Mouse (Mus musculus): ENCODE data around the gene Elob. TPM values are rescaled to one million over a fixed set of nuclear protein-coding genes. Genes with fewer than 3 reads are reported as not detected.

Gene Elob
- 1,286 and 1,362 TPM in 2 replicates for polyA plus RNA-seq (2015; fragmentation: Nextera tagmentation; extraction: Ambion mirVana)

- peak within 1 kb of the TSS; percentile 90 for H3K9ac ChIP-seq
- peak within 1 kb of the TSS; percentile 95 for H3K27ac ChIP-seq (replicated peaks)
- H3K4me3 ChIP-seq: peak within 1 kb of the TSS; percentile 89
- peak within 1 kb of the TSS; percentile 84 for H3K4me2 ChIP-seq
- no peaks in the 10 kb centered on the region for H3K9me3 ChIP-seq
- H3K4me1 ChIP-seq (replicated peaks): peaks cover 27% of the 10 kb centered on the region
- ATAC-seq (ENCODE audit: low read depth): peak; percentile 95
- WGBS: under 1% methylated on average over 39 of the region's 42 CpGs
- H3K27me3 ChIP-seq: peaks cover 35% of the 10 kb centered on the region
- peaks cover 32% of the 10 kb centered on the region for H3K36me3 ChIP-seq
These were observed at the start of gene Elob for GRCm38 (mm10) chr17:23829064-23829619. Elob (minus strand) TSS chr17:23829136.

GRCm38 (mm10) chr17:23877166-23877565 is 48.2 kb upstream of the Elob start:
- Histone ChIP-seq H3K4me1 (replicated peaks) (no peaks in the 10 kb centered on the region), H3K9me3 (no peaks in the 10 kb centered on the region), H3K27ac (replicated peaks) (peak overlapping the region; percentile 23), H3K4me2 (no peak overlapping the region), H3K9ac (no peak overlapping the region), H3K27me3 (no peaks in the 10 kb centered on the region), H3K36me3 (no peaks in the 10 kb centered on the region), H3K4me3 (no peak overlapping the region)
- peak; percentile 76; the same call in 1 of the 2 replicates for ATAC-seq (ENCODE audit: low read depth)
- 86% methylated on average over 2 of the region's 2 CpGs for WGBS

GRCm38 (mm10) chr17:23876741-23877140 is 47.8 kb upstream of the Elob start:
- Histone ChIP-seq H3K9me3 (no peaks in the 10 kb centered on the region), H3K4me1 (replicated peaks) (no peaks in the 10 kb centered on the region), H3K27me3 (no peaks in the 10 kb centered on the region), H3K4me2 (no peak overlapping the region), H3K27ac (replicated peaks) (peak overlapping the region; percentile 54), H3K36me3 (no peaks in the 10 kb centered on the region), H3K4me3 (no peak overlapping the region), H3K9ac (no peak overlapping the region)
- ATAC-seq (ENCODE audit: low read depth): peak; percentile 91
- WGBS: 49% methylated on average over 3 of the region's 3 CpGs

GRCm38 (mm10) chr17:23873884-23874856 is 45.2 kb upstream of the Elob start:
- no peak for ATAC-seq (ENCODE audit: low read depth)
- H3K4me2 ChIP-seq: no peak overlapping the region
- H3K9ac ChIP-seq: no peak overlapping the region
- H3K4me1 ChIP-seq (replicated peaks): no peaks in the 10 kb centered on the region
- no peaks in the 10 kb centered on the region for H3K36me3 ChIP-seq
- 49% methylated on average over 8 of the region's 8 CpGs for WGBS
- no peaks in the 10 kb centered on the region for H3K9me3 ChIP-seq
- no peaks in the 10 kb centered on the region for H3K27me3 ChIP-seq
- H3K4me3 ChIP-seq: no peak overlapping the region
- no peak overlapping the region for H3K27ac ChIP-seq (replicated peaks)

- ATAC-seq (ENCODE audit: low read depth): no peak
- H3K27ac ChIP-seq (replicated peaks): no peak overlapping the region
- no peaks in the 10 kb centered on the region for H3K9me3 ChIP-seq
- H3K4me3 ChIP-seq: no peak overlapping the region
- no peak overlapping the region for H3K4me2 ChIP-seq
- H3K9ac ChIP-seq: no peak overlapping the region
- no peaks in the 10 kb centered on the region for H3K27me3 ChIP-seq
- no peaks in the 10 kb centered on the region for H3K36me3 ChIP-seq
- WGBS: 88% methylated on average over 11 of the region's 11 CpGs
- no peaks in the 10 kb centered on the region for H3K4me1 ChIP-seq (replicated peaks)
These were observed 39.6 kb upstream of the Elob start for GRCm38 (mm10) chr17:23868513-23868912.

GRCm38 (mm10) chr17:23867756-23868155 is 38.8 kb upstream of the Elob start, which contains the start of gene Prss21:
Prss21 (plus strand) TSS chr17:23868056.
- Histone ChIP-seq H3K27me3 (no peaks in the 10 kb centered on the region), H3K4me3 (no peak within 1 kb of the TSS), H3K9ac (no peak within 1 kb of the TSS), H3K27ac (replicated peaks) (no peak within 1 kb of the TSS), H3K36me3 (no peaks in the 10 kb centered on the region), H3K4me2 (no peak within 1 kb of the TSS), H3K4me1 (replicated peaks) (no peaks in the 10 kb centered on the region), H3K9me3 (no peaks in the 10 kb centered on the region)
- no peak for ATAC-seq (ENCODE audit: low read depth)
- WGBS: 87% methylated on average over 15 of the region's 15 CpGs

- H3K9ac ChIP-seq: no peak overlapping the region
- no peaks in the 10 kb centered on the region for H3K9me3 ChIP-seq
- no peaks in the 10 kb centered on the region for H3K27me3 ChIP-seq
- no peak overlapping the region for H3K27ac ChIP-seq (replicated peaks)
- H3K4me1 ChIP-seq (replicated peaks): no peaks in the 10 kb centered on the region
- no peak for ATAC-seq (ENCODE audit: low read depth)
- H3K4me2 ChIP-seq: no peak overlapping the region
- no peaks in the 10 kb centered on the region for H3K36me3 ChIP-seq
- H3K4me3 ChIP-seq: no peak overlapping the region
- WGBS: 77% methylated on average over 4 of the region's 4 CpGs
These were observed 34.0 kb upstream of the Elob start for GRCm38 (mm10) chr17:23862926-23863325.

- 93% methylated on average over 2 of the region's 2 CpGs for WGBS
- H3K9me3 ChIP-seq: no peaks in the 10 kb centered on the region
- H3K4me3 ChIP-seq: no peak overlapping the region
- no peaks in the 10 kb centered on the region for H3K27me3 ChIP-seq
- H3K27ac ChIP-seq (replicated peaks): no peak overlapping the region
- no peaks in the 10 kb centered on the region for H3K36me3 ChIP-seq
- no peaks in the 10 kb centered on the region for H3K4me1 ChIP-seq (replicated peaks)
- no peak overlapping the region for H3K9ac ChIP-seq
- ATAC-seq (ENCODE audit: low read depth): no peak
- H3K4me2 ChIP-seq: no peak overlapping the region
These were observed 29.0 kb upstream of the Elob start for GRCm38 (mm10) chr17:23857913-23858312.

- no peaks in the 10 kb centered on the region for H3K9me3 ChIP-seq
- 86% methylated on average over 6 of the region's 6 CpGs for WGBS
- ATAC-seq (ENCODE audit: low read depth): no peak
- H3K4me1 ChIP-seq (replicated peaks): no peaks in the 10 kb centered on the region
- H3K4me2 ChIP-seq: no peak overlapping the region
- H3K4me3 ChIP-seq: no peak overlapping the region
- H3K27ac ChIP-seq (replicated peaks): no peak overlapping the region
- no peaks in the 10 kb centered on the region for H3K36me3 ChIP-seq
- H3K27me3 ChIP-seq: no peaks in the 10 kb centered on the region
- no peak overlapping the region for H3K9ac ChIP-seq
These were observed 28.3 kb upstream of the Elob start for GRCm38 (mm10) chr17:23857193-23857592.

GRCm38 (mm10) chr17:23854229-23854765 is 25.4 kb upstream of the Elob start:
- H3K9me3 ChIP-seq: no peaks in the 10 kb centered on the region
- no peak overlapping the region for H3K4me3 ChIP-seq
- no peaks in the 10 kb centered on the region for H3K36me3 ChIP-seq
- no peak for ATAC-seq (ENCODE audit: low read depth)
- no peaks in the 10 kb centered on the region for H3K4me1 ChIP-seq (replicated peaks)
- no peak overlapping the region for H3K9ac ChIP-seq
- no peak overlapping the region for H3K27ac ChIP-seq (replicated peaks)
- WGBS: 86% methylated on average over 10 of the region's 10 CpGs
- H3K27me3 ChIP-seq: no peaks in the 10 kb centered on the region
- no peak overlapping the region for H3K4me2 ChIP-seq

GRCm38 (mm10) chr17:23853292-23853691 is 24.4 kb upstream of the Elob start:
- Histone ChIP-seq H3K27me3 (no peaks in the 10 kb centered on the region), H3K36me3 (no peaks in the 10 kb centered on the region), H3K4me2 (no peak overlapping the region), H3K9ac (no peak overlapping the region), H3K9me3 (no peaks in the 10 kb centered on the region), H3K27ac (replicated peaks) (no peak overlapping the region), H3K4me1 (replicated peaks) (no peaks in the 10 kb centered on the region), H3K4me3 (no peak overlapping the region)
- WGBS: 34% methylated on average over 5 of the region's 5 CpGs
- ATAC-seq (ENCODE audit: low read depth): no peak

Data from neural tube, embryonic 13.5 days (tissue).